Mouse (Mus musculus) forebrain, postnatal 0 days (tissue): ENCODE measurements around the gene Zc3h4. TPM values are rescaled to one million over a fixed set of nuclear protein-coding genes. Genes with fewer than 3 reads are reported as not detected.

Experiments
- ATAC-seq: fragments of 200-750 bp; cut with Nextera tagmentation; 2 replicates; pipeline ENCODE4 v1.8.0; 2017; ENCODE audit warnings: mild to moderate bottlenecking, moderate library complexity
- DNase-seq: peaks from one replicate; pipeline ENCODE4 v3.0.0-alpha.2; 2015
- H3K27ac ChIP-seq: fragments of 300-500 bp; sonication (generic); 2 replicates; pipeline ENCODE4 v1.5.1; 2014; ENCODE audit warnings: low read depth, mild to moderate bottlenecking, antibody characterized with exemption, low read length, moderate library complexity, mixed read lengths
- H3K27me3 ChIP-seq: fragments of 300-500 bp; sonication (generic); 2 replicates; pipeline ENCODE4 v1.6.1; 2014; ENCODE audit warnings: mild to moderate bottlenecking, low read length, mixed read lengths; ENCODE audit not compliant: insufficient read depth
- H3K36me3 ChIP-seq: fragments of 300-500 bp; sonication (generic); 2 replicates; pipeline ENCODE4 v1.6.1; 2014; ENCODE audit warnings: mild to moderate bottlenecking, moderate library complexity; ENCODE audit not compliant: insufficient read depth
- H3K4me1 ChIP-seq: fragments of 300-500 bp; sonication (generic); 2 replicates; pipeline ENCODE4 v1.6.1; 2014; ENCODE audit warnings: antibody characterized with exemption; ENCODE audit not compliant: insufficient read depth
- H3K4me2 ChIP-seq: fragments of 300-500 bp; sonication (generic); 2 replicates; pipeline ENCODE4 v1.6.1; 2014; ENCODE audit warnings: low read depth, mild to moderate bottlenecking, moderate library complexity
- H3K4me3 ChIP-seq: fragments of 300-500 bp; sonication (generic); 2 replicates; pipeline ENCODE4 v1.5.1; 2014; ENCODE audit warnings: low read depth, low read length, mixed read lengths
- H3K9ac ChIP-seq: fragments of 300-500 bp; sonication (generic); 2 replicates; pipeline ENCODE4 v1.6.1; 2014; ENCODE audit warnings: mild to moderate bottlenecking
- H3K9me3 ChIP-seq: fragments of 300-500 bp; sonication (generic); 2 replicates; pipeline ENCODE4 v1.6.1; 2016; ENCODE audit warnings: low read length
- CTCF ChIP-seq: sonication (generic); IDR thresholded peaks from 2 replicates; pipeline ENCODE4 v1.5.1; 2016; ENCODE audit warnings: antibody characterized with exemption, control low read depth, low read depth
- WGBS: fragments of 180-500 bp; shearing (Covaris S2); extraction: QIAGEN DNeasy Blood & Tissue Kit; methylation state at CpG from one replicate; pipeline ENCODE4 v1.1.7; 2014; 5-methylcytosine and 5-hydroxymethylcytosine counted together
- polyA plus RNA-seq: library from polyadenylated mRNA; unstranded; fragments of >200 nt; fragmentation: Nextera tagmentation; extraction: Ambion mirVana; gene quantifications from 2 replicates; pipeline ENCODE4 v1.2.1, GENCODE M21; 2015
- total RNA-seq: library from RNA; depleted of rRNA; stranded (reverse); fragments of >200 nt; gene quantifications from 2 replicates; pipeline ENCODE4 v1.2.3, GENCODE M21; 2014

Zc3h4 gene
- total and polyA plus RNA-seq, 2 experiments from 2014 or later, result 11.0 to 57.5 TPM

- Histone ChIP-seq H3K4me1 (peaks cover 4% of the 10 kb centered on the region; the same call in 1 of the 2 replicates), H3K4me3 (no peak overlapping the region), H3K9ac (no peak overlapping the region), H3K4me2 (no peak overlapping the region), H3K27ac (no peak overlapping the region), H3K27me3 (no peaks in the 10 kb centered on the region), H3K9me3 (no peaks in the 10 kb centered on the region), H3K36me3 (no peaks in the 10 kb centered on the region)
- WGBS, result 54% methylated on average over 4 of the region's 4 CpGs
- TF ChIP-seq CTCF, result no peak
- DNase-seq, result no peak
- ATAC-seq, result no peak
These were observed 7.8 kb upstream of the Zc3h4 start for GRCm38 (mm10) chr7:16392923-16393322.

GRCm38 (mm10) chr7:16395944-16396343 lies 4.8 kb upstream of the Zc3h4 start:
- peak; percentile 77 for TF ChIP-seq CTCF
- no peak overlapping the region for H3K9ac ChIP-seq
- no peaks in the 10 kb centered on the region for H3K36me3 ChIP-seq
- no peak overlapping the region for H3K4me3 ChIP-seq
- 2% methylated on average over 2 of the region's 2 CpGs for WGBS
- peak; percentile 72 for DNase-seq
- H3K4me1 ChIP-seq, result no peaks in the 10 kb centered on the region
- no peak overlapping the region for H3K27ac ChIP-seq
- no peaks in the 10 kb centered on the region for H3K9me3 ChIP-seq
- no peaks in the 10 kb centered on the region for H3K27me3 ChIP-seq
- no peak for ATAC-seq
- no peak overlapping the region for H3K4me2 ChIP-seq

GRCm38 (mm10) chr7:16397465-16397864 lies 3.2 kb upstream of the Zc3h4 start:
- 81% methylated on average over 4 of the region's 4 CpGs for WGBS
- H3K4me3 ChIP-seq, result no peak overlapping the region
- no peak for DNase-seq
- no peak overlapping the region for H3K9ac ChIP-seq
- H3K4me1 ChIP-seq, result no peaks in the 10 kb centered on the region
- no peak overlapping the region for H3K4me2 ChIP-seq
- H3K36me3 ChIP-seq, result no peaks in the 10 kb centered on the region
- no peaks in the 10 kb centered on the region for H3K9me3 ChIP-seq
- TF ChIP-seq CTCF, result no peak
- no peaks in the 10 kb centered on the region for H3K27me3 ChIP-seq
- ATAC-seq, result no peak
- H3K27ac ChIP-seq, result no peak overlapping the region

- ATAC-seq, result no peak
- H3K4me2 ChIP-seq, result peak overlapping the region; percentile 82
- no peaks in the 10 kb centered on the region for H3K9me3 ChIP-seq
- DNase-seq, result no peak
- no peak overlapping the region for H3K4me3 ChIP-seq
- peak overlapping the region; percentile 38; the same call in 1 of the 2 replicates for H3K9ac ChIP-seq
- WGBS, result 48% methylated on average over 3 of the region's 3 CpGs
- no peak overlapping the region for H3K27ac ChIP-seq
- TF ChIP-seq CTCF, result no peak
- H3K36me3 ChIP-seq, result no peaks in the 10 kb centered on the region
- H3K27me3 ChIP-seq, result no peaks in the 10 kb centered on the region
- 0 out of 2 replicates have a peak, but pooled peaks cover 4% of the 10 kb centered on the region for H3K4me1 ChIP-seq
These were observed 2.2 kb upstream of the Zc3h4 start for GRCm38 (mm10) chr7:16398387-16399050.

- Histone ChIP-seq H3K27me3 (no peaks in the 10 kb centered on the region), H3K36me3 (no peaks in the 10 kb centered on the region), H3K27ac (peak overlapping the region; percentile 100), H3K4me2 (peak overlapping the region; percentile 82), H3K9me3 (no peaks in the 10 kb centered on the region), H3K9ac (peak overlapping the region; percentile 38), H3K4me1 (peaks cover 6% of the 10 kb centered on the region; the same call in 1 of the 2 replicates), H3K4me3 (peak overlapping the region; percentile 51)
- DNase-seq (no peak), ATAC-seq (peak; percentile 56)
- WGBS, result 1% methylated on average over 31 of the region's 31 CpGs
- no peak for TF ChIP-seq CTCF
These were observed 1.5 kb upstream of the Zc3h4 start for GRCm38 (mm10) chr7:16399098-16399819.

GRCm38 (mm10) chr7:16399820-16400688 lies 656 bp upstream of the Zc3h4 start:
- Histone ChIP-seq H3K4me1 (peaks cover 14% of the 10 kb centered on the region; the same call in 1 of the 2 replicates), H3K27me3 (no peaks in the 10 kb centered on the region), H3K9me3 (no peaks in the 10 kb centered on the region), H3K27ac (peak overlapping the region; percentile 100), H3K9ac (peak overlapping the region; percentile 90), H3K4me2 (peak overlapping the region; percentile 82), H3K4me3 (peak overlapping the region; percentile 51), H3K36me3 (no peaks in the 10 kb centered on the region)
- TF ChIP-seq CTCF, result no peak
- peak; percentile 94 for ATAC-seq
- under 1% methylated on average over 77 of the region's 77 CpGs for WGBS
- peak; percentile 100 for DNase-seq
